Mouse (Mus musculus) embryonic fibroblast, embryonic 13.5 days (primary cell): ENCODE data around the gene Olfr1357.
A peak's percentile ranks its signal among the peaks of the same experiment; 100 is the strongest.

Source experiments
- CTCF ChIP-seq: IDR thresholded peaks from 2 replicates; pipeline ENCODE4 v1.5.1; 2011; ENCODE audit warnings: mild to moderate bottlenecking, control low read depth, low read length, moderate library complexity, borderline replicate concordance; ENCODE audit not compliant: insufficient read depth
- POLR2A ChIP-seq: IDR thresholded peaks from 2 replicates; pipeline ENCODE4 v1.6.1; 2011; ENCODE audit warnings: low read depth, mild to moderate bottlenecking, control low read depth, low read length, moderate library complexity

GRCm38 (mm10) chr10:78591406-78592328 is 26.2 kb downstream of the Olfr1357 start, which contains the start of gene Syde1:
- TF ChIP-seq POLR2A (peak; percentile 84), CTCF (no peak)
